Mouse (Mus musculus): Measurements from ENCODE around the gene Epha2.

Epha2 gene

DNA sequence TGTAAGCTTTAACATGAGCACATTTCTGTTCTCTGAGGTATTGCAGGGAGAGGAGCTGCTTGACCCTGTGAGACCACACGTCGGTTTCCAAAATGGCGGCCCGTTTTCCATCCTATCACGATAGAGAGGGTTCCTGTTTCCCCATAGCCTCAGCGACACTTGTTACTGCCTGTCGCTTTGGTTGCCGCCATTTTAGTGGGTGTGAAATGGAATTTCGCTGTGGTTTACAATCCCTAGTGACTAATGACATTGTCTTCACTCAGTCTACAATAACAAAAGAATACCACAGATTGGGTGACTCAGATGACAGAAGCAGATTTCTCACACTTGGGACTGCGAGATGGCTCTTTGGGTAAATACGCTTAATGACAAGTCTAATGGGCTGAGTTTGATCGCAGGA lies 44.2 kb downstream of the Epha2 start:
- H3K27me3 ChIP-seq (ENCODE audit: insufficient read depth, low read length) = no peaks in the 10 kb centered on the region
- H3K36me3 ChIP-seq (ENCODE audit: insufficient read depth, low read length) = no peaks in the 10 kb centered on the region
- H3K9me3 ChIP-seq (ENCODE audit: low read length) = no peaks in the 10 kb centered on the region
- H3K4me1 ChIP-seq (replicated peaks; ENCODE audit: low read depth, low read length) = peaks cover 62% of the 10 kb centered on the region
- no peak overlapping the region for H3K4me3 ChIP-seq (replicated peaks; ENCODE audit: low read length)
- no peak for TF ChIP-seq POU5F1 (IDR thresholded peaks at IDR 0.05; ENCODE audit: borderline replicate concordance, low read length)
- TF ChIP-seq NANOG (IDR thresholded peaks at IDR 0.05; ENCODE audit: borderline replicate concordance, low read length) = no peak
- no peak for TF ChIP-seq CTCF (conservative IDR thresholded peaks at IDR 0.05; ENCODE audit: low read length)

DNA sequence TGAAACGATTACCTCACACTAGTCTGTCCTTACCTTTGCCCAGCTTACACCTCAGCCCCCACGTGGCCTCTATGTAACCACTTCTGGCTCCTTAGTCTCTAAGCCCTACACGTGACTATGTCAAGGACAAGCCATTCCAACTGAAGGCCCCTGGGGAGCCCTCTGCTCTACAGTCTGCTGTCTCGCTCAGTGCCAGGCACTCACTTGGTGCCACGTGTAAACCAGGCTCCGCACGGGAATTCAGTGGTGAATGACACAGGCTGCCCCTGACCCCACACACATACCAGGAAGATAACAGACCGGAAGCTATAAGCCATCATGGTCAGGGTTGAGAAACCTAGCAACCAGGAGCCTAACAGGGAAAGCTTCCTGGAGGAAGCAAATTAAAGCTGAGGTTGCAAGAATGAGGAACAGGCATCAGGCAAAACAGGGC lies 46.3 kb downstream of the Epha2 start:
- Histone ChIP-seq H3K4me3 (replicated peaks; ENCODE audit: low read length) (peak overlapping the region; percentile 32; the same call in 1 of the 2 replicates), H3K27me3 (ENCODE audit: insufficient read depth, low read length) (no peaks in the 10 kb centered on the region), H3K36me3 (ENCODE audit: insufficient read depth, low read length) (no peaks in the 10 kb centered on the region), H3K4me1 (replicated peaks; ENCODE audit: low read depth, low read length) (peaks cover 61% of the 10 kb centered on the region), H3K9me3 (ENCODE audit: low read length) (no peaks in the 10 kb centered on the region)
- TF ChIP-seq CTCF (conservative IDR thresholded peaks at IDR 0.05; ENCODE audit: low read length) (no peak), POU5F1 (IDR thresholded peaks at IDR 0.05; ENCODE audit: borderline replicate concordance, low read length) (no peak), NANOG (IDR thresholded peaks at IDR 0.05; ENCODE audit: borderline replicate concordance, low read length) (no peak)

DNA sequence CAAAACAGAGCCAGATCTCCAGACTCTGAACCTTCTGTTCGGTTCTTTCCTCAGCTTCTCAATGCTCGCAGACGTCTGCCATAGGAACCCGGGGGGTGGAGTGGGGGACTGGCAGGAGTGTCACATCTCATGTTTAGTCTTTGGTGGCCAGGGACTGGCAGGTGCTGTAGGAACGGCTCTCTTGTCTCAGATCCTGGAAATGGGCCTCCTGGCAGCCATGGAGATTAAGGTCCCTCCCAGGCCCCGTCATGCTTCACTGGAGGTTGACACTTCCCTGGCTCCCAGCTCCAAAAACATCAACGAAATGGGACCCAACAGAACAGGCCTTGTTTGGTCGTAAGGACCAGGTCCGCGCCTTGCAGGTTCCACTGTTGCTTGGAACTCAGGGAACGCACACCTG lies 47.6 kb downstream of the Epha2 start:
- Histone ChIP-seq H3K27me3 (ENCODE audit: insufficient read depth, low read length) (no peaks in the 10 kb centered on the region), H3K9me3 (ENCODE audit: low read length) (no peaks in the 10 kb centered on the region), H3K4me3 (replicated peaks; ENCODE audit: low read length) (no peak overlapping the region), H3K36me3 (ENCODE audit: insufficient read depth, low read length) (no peaks in the 10 kb centered on the region), H3K4me1 (replicated peaks; ENCODE audit: low read depth, low read length) (peaks cover 69% of the 10 kb centered on the region)
- TF ChIP-seq NANOG (IDR thresholded peaks at IDR 0.05; ENCODE audit: borderline replicate concordance, low read length) = no peak

DNA sequence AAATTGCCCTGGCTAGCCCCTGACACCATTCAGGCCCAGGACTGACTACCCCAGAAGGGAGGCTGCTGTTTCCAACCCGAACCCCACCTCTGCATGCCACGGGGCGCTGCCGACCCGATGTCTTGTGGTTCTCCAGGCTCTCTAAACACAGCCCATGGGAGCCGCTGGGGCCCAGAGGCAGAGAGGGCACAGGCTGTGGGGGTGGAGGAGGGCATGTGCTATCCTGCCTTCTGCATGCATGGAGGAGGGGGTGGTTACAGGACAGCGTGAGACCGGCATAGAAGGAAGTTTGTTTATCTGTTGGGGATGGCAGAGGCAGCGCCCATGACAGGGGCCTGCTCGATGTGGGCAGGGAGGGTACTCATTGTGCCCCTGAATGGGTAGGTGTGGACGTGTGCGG lies 49.0 kb downstream of the Epha2 start:
- Histone ChIP-seq H3K36me3 (ENCODE audit: insufficient read depth, low read length) (no peaks in the 10 kb centered on the region), H3K9me3 (ENCODE audit: low read length) (no peaks in the 10 kb centered on the region), H3K4me3 (replicated peaks; ENCODE audit: low read length) (peak overlapping the region; percentile 41), H3K27me3 (ENCODE audit: insufficient read depth, low read length) (no peaks in the 10 kb centered on the region), H3K4me1 (replicated peaks; ENCODE audit: low read depth, low read length) (peaks cover 75% of the 10 kb centered on the region)
- no peak for TF ChIP-seq NANOG (IDR thresholded peaks at IDR 0.05; ENCODE audit: borderline replicate concordance, low read length)
- TF ChIP-seq CTCF (conservative IDR thresholded peaks at IDR 0.05; ENCODE audit: low read length) = no peak
- TF ChIP-seq POU5F1 (IDR thresholded peaks at IDR 0.05; ENCODE audit: borderline replicate concordance, low read length) = no peak

DNA sequence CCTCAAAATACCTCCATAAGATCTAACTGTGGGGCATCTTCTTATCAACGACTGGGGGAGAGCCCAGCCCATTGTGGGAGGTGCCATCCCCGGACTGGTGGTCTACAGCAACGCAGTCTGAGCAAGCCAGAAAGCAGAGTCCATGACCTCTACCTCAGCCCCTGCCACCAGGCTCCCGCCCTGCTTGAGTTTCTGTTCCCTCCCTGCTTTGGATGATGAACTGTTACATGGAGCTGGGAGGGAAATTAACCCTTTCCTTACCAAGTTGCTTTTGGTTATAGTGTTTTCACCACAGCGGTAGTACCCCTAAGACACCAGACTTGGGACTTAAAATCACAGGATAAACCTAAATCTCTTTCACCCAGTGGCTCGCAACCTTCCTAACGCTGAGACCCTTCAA lies 50.9 kb downstream of the Epha2 start:
- peaks cover 73% of the 10 kb centered on the region for H3K4me1 ChIP-seq (replicated peaks; ENCODE audit: low read depth, low read length)
- TF ChIP-seq POU5F1 (IDR thresholded peaks at IDR 0.05; ENCODE audit: borderline replicate concordance, low read length) (no peak), CTCF (conservative IDR thresholded peaks at IDR 0.05; ENCODE audit: low read length) (no peak), NANOG (IDR thresholded peaks at IDR 0.05; ENCODE audit: borderline replicate concordance, low read length) (no peak)
- H3K27me3 ChIP-seq (ENCODE audit: insufficient read depth, low read length) = no peaks in the 10 kb centered on the region
- no peaks in the 10 kb centered on the region for H3K9me3 ChIP-seq (ENCODE audit: low read length)
- H3K4me3 ChIP-seq (replicated peaks; ENCODE audit: low read length) = 0 out of 2 replicates have a peak overlapping the region, but pooled peaks have one; percentile 20
- no peaks in the 10 kb centered on the region for H3K36me3 ChIP-seq (ENCODE audit: insufficient read depth, low read length)

DNA sequence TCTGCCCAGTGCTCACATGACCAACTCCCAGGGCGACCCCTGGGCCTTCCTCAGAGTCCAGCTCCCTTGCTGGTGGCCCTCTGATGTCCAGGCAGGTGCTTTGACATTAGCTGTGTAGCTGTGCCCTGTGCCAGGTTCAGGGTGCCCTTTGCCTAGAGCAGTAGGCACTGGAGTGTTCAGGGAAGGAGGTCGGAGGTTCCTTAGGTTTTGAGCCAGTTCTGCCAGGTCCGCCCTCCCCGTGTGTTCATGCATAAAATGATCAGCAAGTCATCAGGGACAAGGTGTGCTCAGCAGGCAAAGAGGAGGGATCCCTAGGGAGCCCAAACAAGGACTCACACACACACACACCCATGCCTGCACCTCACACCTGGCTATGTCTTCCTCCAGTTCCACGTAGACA lies 51.9 kb downstream of the Epha2 start:
- no peaks in the 10 kb centered on the region; the same call in 1 of the 2 replicates for H3K9me3 ChIP-seq (ENCODE audit: low read length)
- H3K36me3 ChIP-seq (ENCODE audit: insufficient read depth, low read length) = no peaks in the 10 kb centered on the region
- H3K27me3 ChIP-seq (ENCODE audit: insufficient read depth, low read length) = no peaks in the 10 kb centered on the region
- peak overlapping the region; percentile 71 for H3K4me3 ChIP-seq (replicated peaks; ENCODE audit: low read length)
- no peak for TF ChIP-seq CTCF (conservative IDR thresholded peaks at IDR 0.05; ENCODE audit: low read length)
- TF ChIP-seq NANOG (IDR thresholded peaks at IDR 0.05; ENCODE audit: borderline replicate concordance, low read length) = no peak
- TF ChIP-seq POU5F1 (IDR thresholded peaks at IDR 0.05; ENCODE audit: borderline replicate concordance, low read length) = no peak
- H3K4me1 ChIP-seq (replicated peaks; ENCODE audit: low read depth, low read length) = peaks cover 70% of the 10 kb centered on the region

DNA sequence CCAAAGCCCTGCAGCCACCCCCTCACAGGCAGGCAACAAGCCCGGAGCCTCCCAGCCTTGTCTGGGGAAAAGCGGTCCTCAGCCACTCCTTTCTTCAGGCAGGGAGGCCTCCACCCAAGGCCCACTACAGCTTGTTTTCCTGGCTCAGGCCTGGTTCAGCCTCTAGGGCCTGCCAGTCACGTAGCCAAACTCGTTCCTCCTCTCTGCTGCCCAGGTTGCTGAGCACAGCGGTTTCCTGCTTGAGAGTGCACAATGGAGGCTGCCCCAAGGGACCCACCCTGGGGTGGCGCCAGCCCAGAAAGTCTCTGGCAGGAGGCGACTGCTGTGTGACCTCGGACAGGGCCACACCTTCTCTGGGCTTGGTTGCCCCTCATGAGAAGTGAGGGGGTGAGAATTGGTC lies 52.8 kb downstream of the Epha2 start:
- H3K36me3 ChIP-seq (ENCODE audit: insufficient read depth, low read length) = no peaks in the 10 kb centered on the region
- H3K4me3 ChIP-seq (replicated peaks; ENCODE audit: low read length) = peak overlapping the region; percentile 71
- TF ChIP-seq CTCF (conservative IDR thresholded peaks at IDR 0.05; ENCODE audit: low read length) = no peak
- TF ChIP-seq NANOG (IDR thresholded peaks at IDR 0.05; ENCODE audit: borderline replicate concordance, low read length) = no peak
- TF ChIP-seq POU5F1 (IDR thresholded peaks at IDR 0.05; ENCODE audit: borderline replicate concordance, low read length) = no peak
- H3K4me1 ChIP-seq (replicated peaks; ENCODE audit: low read depth, low read length) = peaks cover 72% of the 10 kb centered on the region
- no peaks in the 10 kb centered on the region for H3K27me3 ChIP-seq (ENCODE audit: insufficient read depth, low read length)
- H3K9me3 ChIP-seq (ENCODE audit: low read length) = no peaks in the 10 kb centered on the region; the same call in 1 of the 2 replicates

DNA sequence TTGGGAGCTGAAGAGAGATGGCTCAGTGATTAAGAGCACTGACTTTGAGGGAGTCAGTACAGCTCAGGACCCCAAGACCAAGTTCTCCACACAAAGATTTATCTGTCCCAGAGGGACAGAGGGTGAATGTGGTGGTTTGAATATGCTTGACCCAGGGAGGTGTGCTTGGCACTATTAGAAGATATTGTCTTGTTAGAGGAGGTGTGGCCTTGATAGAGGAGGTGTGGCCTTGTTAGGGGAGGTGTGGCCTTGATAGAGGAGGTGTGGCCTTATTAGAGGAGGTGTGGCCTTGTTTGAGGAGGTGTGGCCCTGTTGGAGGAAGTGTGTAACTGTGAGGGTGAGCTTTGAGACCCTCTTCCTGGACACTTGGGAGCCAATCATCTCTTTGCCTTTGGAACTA lies 56.8 kb downstream of the Epha2 start:
- no peaks in the 10 kb centered on the region; the same call in 1 of the 2 replicates for H3K9me3 ChIP-seq (ENCODE audit: low read length)
- TF ChIP-seq CTCF (conservative IDR thresholded peaks at IDR 0.05; ENCODE audit: low read length) (no peak), POU5F1 (IDR thresholded peaks at IDR 0.05; ENCODE audit: borderline replicate concordance, low read length) (no peak), NANOG (IDR thresholded peaks at IDR 0.05; ENCODE audit: borderline replicate concordance, low read length) (no peak)

DNA sequence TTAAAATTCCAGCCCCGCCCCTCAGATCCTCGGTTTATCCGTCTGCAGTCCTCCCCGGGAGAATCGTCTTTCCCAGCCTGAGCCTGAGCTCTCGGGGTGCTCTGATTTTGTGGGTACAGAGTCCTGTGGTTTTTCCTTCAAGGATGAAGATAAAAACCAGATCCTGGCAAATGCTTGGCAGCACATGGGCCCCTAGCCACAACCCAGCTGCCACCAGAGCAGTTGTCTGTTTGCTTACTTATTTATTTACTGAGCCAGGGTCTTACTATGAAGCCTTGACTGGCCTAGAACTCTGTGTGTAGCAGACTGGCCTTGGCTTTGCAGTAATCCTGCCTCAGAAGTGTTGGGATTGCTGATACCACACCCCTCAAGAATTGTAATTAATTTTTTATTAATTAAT lies 58.2 kb downstream of the Epha2 start:
- Histone ChIP-seq H3K9me3 (ENCODE audit: low read length) (no peaks in the 10 kb centered on the region; the same call in 1 of the 2 replicates), H3K4me3 (replicated peaks; ENCODE audit: low read length) (no peak overlapping the region), H3K36me3 (ENCODE audit: insufficient read depth, low read length) (no peaks in the 10 kb centered on the region), H3K4me1 (replicated peaks; ENCODE audit: low read depth, low read length) (peaks cover 69% of the 10 kb centered on the region), H3K27me3 (ENCODE audit: insufficient read depth, low read length) (peaks cover 3% of the 10 kb centered on the region; the same call in 1 of the 2 replicates)
- TF ChIP-seq NANOG (IDR thresholded peaks at IDR 0.05; ENCODE audit: borderline replicate concordance, low read length) (no peak), CTCF (conservative IDR thresholded peaks at IDR 0.05; ENCODE audit: low read length) (no peak), POU5F1 (IDR thresholded peaks at IDR 0.05; ENCODE audit: borderline replicate concordance, low read length) (no peak)

More for the DNA sequence above, 56.8 kb downstream of the Epha2 start:
- no peaks in the 10 kb centered on the region for H3K27me3 ChIP-seq (ENCODE audit: insufficient read depth, low read length)
- H3K4me1 ChIP-seq (replicated peaks; ENCODE audit: low read depth, low read length) = peaks cover 76% of the 10 kb centered on the region
- H3K4me3 ChIP-seq (replicated peaks; ENCODE audit: low read length) = no peak overlapping the region
- H3K36me3 ChIP-seq (ENCODE audit: insufficient read depth, low read length) = no peaks in the 10 kb centered on the region
